Comparison of ENCODE assay signal across 8 mouse cellular contexts in the genomic region with DNA sequence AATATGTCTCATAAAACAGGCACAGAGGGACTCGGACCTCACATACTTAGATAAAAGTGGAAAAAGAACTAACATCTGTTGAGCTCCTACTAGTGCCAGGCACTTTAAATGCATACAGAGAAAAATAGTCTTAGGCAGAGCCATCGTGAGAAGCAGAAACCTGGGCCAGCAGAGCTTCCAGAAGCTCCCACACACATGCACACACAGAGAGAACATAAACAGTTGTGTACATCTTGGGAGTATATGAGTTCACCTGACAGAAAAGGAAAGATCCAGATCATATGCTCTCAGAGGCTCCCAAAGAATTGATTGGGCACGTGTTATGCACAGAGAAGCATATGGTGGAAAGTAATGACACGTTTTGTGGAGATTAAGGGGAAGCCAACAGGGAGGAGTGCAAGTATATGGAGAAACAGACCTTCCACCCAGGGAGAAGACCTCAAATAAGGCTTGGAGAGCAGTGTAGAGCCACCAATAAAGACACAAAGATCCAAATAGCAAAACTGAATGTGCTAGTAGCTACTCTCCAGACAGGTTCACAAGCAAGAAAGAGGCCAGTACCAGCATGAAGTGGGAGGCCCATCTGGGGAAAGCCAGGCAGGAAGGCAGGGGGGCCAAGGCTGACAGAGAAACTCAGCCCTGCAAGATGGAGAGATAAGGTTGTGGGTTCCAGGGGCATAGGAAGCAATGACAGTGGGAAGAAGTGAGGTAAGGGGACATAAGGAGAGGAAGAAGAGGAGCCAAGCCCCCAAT. TPM values are rescaled to one million over a fixed set of nuclear protein-coding genes. Genes with fewer than 3 reads are reported as not detected.
A peak's percentile ranks its signal among the peaks of the same experiment; 100 is the strongest.
DNase-seq lines count a peak whose midpoint lies in the region; ATAC-seq lines count a peak whose summit lies in the region.

No protein-coding gene starts in this region.

- H3K9me3 ChIP-seq in megakaryocyte, embryonic 14.5 days: no peaks in the 10 kb centered on the region
- H3K9me3 ChIP-seq in heart, embryonic 16.5 days (replicated peaks; ENCODE audit: control insufficient read depth, low read length): no peaks in the 10 kb centered on the region
- no peaks in the 10 kb centered on the region for H3K9me3 ChIP-seq in liver, embryonic 13.5 days (replicated peaks)

- intact Hi-C loops in gastrocnemius, postnatal 36 days (cut with DNase I): loop anchor here (5.0 to 10.0 kb wide), 3 partner anchors 33 to 316 kb away; no protein-coding TSS in a partner anchor

- ATAC-seq in megakaryocyte, adult 5-6 weeks (ENCODE audit: poor library complexity, severe bottlenecking): no peak
- ATAC-seq in heart, embryonic 16.5 days (replicated peaks; ENCODE audit: extremely low read depth, insufficient read depth, low FRiP score): no peak
- ATAC-seq in liver, embryonic 13.5 days (ENCODE audit: low read depth): no peak

- no peaks in the 10 kb centered on the region for H3K27me3 ChIP-seq in megakaryocyte, embryonic 14.5 days (replicated peaks)
- H3K27me3 ChIP-seq in heart, embryonic 16.5 days (ENCODE audit: control insufficient read depth, insufficient read depth, low read length): no peaks in the 10 kb centered on the region
- no peaks in the 10 kb centered on the region for H3K27me3 ChIP-seq in liver, embryonic 13.5 days

- H3K9ac ChIP-seq in heart, embryonic 16.5 days (ENCODE audit: low read length): peak overlapping the region; percentile 86
- peak overlapping the region; percentile 100 for H3K9ac ChIP-seq in liver, embryonic 13.5 days

- whole genome bisulfite sequencing in heart, embryonic 16.5 days: 41% methylated on average over 4 of the region's 4 CpGs
- WGBS in liver, embryonic 13.5 days (ENCODE audit: insufficient replicate concordance): 9% methylated on average over 4 of the region's 4 CpGs

- H3K4me2 ChIP-seq in heart, embryonic 16.5 days (ENCODE audit: low read depth, low read length): peak overlapping the region; percentile 68
- peak overlapping the region; percentile 81 for H3K4me2 ChIP-seq in liver, embryonic 13.5 days

- DNase-seq in c-Kit-positive CD71-positive TER-119-negative erythroid progenitor cells, embryonic 14.5 days (ENCODE audit: low read depth): peak; percentile 55
- DNase-seq in liver, embryonic 13.5 days: peak; percentile 60
- DNase-seq in thymus, postnatal 4 days: peak; percentile 30
- no peak for DNase-seq in adrenal gland, adult 18-20 months (ENCODE audit: low spot score in 2 of 2)
- DNase-seq in gastrocnemius, postnatal 36 days: no peak

- peak overlapping the region; percentile 99 for H3K4me3 ChIP-seq in megakaryocyte, embryonic 14.5 days (replicated peaks)
- H3K4me3 ChIP-seq in heart, embryonic 16.5 days (ENCODE audit: low read length): peak overlapping the region; percentile 85
- H3K4me3 ChIP-seq in liver, embryonic 13.5 days (replicated peaks): peak overlapping the region; percentile 99

- no peak overlapping the region for H3K27ac ChIP-seq in heart, embryonic 16.5 days (ENCODE audit: low read length)
- H3K27ac ChIP-seq in liver, embryonic 13.5 days: peak overlapping the region; percentile 95

- peaks cover 6% of the 10 kb centered on the region for H3K36me3 ChIP-seq in megakaryocyte, embryonic 14.5 days (replicated peaks; ENCODE audit: low read length)
- H3K36me3 ChIP-seq in heart, embryonic 16.5 days (ENCODE audit: control insufficient read depth, insufficient read depth): no peaks in the 10 kb centered on the region
- peaks cover 21% of the 10 kb centered on the region for H3K36me3 ChIP-seq in liver, embryonic 13.5 days

- peaks cover 50% of the 10 kb centered on the region for H3K4me1 ChIP-seq in megakaryocyte, embryonic 14.5 days
- peaks cover 10% of the 10 kb centered on the region for H3K4me1 ChIP-seq in heart, embryonic 16.5 days (ENCODE audit: control insufficient read depth, insufficient read depth, low read length)
- H3K4me1 ChIP-seq in liver, embryonic 13.5 days (replicated peaks): peaks cover 62% of the 10 kb centered on the region

RNA-seq across cellular contexts. Expression of gene Ell2, which starts 2.6 kb away (rescaled TPM):
- polyA plus RNA-seq in megakaryocyte, embryonic 14.5 days (2012; ENCODE audit: insufficient read depth, low replicate concordance): 14.0 TPM in 1 of 2 replicates, not detected in the other
- 12.2 and 13.8 TPM in 2 replicates for total RNA-seq in megakaryocyte, adult 5-6 weeks (2015)
- total RNA-seq in megakaryocyte, adult 5-6 weeks (2017): 7.7 and 7.9 TPM in 2 replicates
- polyA plus RNA-seq in heart, embryonic 16.5 days (2015; fragmentation: Nextera tagmentation; extraction: Ambion mirVana): 3.8 and 5.2 TPM in 2 replicates
- 38.2 and 49.6 TPM in 2 replicates for polyA plus RNA-seq in liver, embryonic 13.5 days (2015; fragmentation: Nextera tagmentation; extraction: Ambion mirVana)
- 100 to 1,000 TPM; 123 to 143 TPM for total RNA-seq in adrenal gland, adult 18-20 months (2021)
- total RNA-seq in gastrocnemius, postnatal 36 days (2021): 10 to 100 TPM; 24.4 to 34.0 TPM

Comparison
In these comparisons a context has a peak if more than half of its experiments do, and no peak if none do; other contexts are left out.
1. DNase-seq: peak in c-Kit-positive CD71-positive TER-119-negative erythroid progenitor cells, embryonic 14.5 days (single experiment), liver, embryonic 13.5 days (single experiment) and thymus, postnatal 4 days (single experiment); none in adrenal gland, adult 18-20 months (0 of 2) and gastrocnemius, postnatal 36 days (0 of 2).
2. Peak in every context shown above with its lines, with median percentiles within 50 percentile points of each other: H3K4me3 ChIP-seq.